Mouse (Mus musculus) heart, adult 2 months (tissue): ENCODE data around the gene Gnb1l.

ENCODE experiments used
- CTCF ChIP-seq: fragments of 200-600 bp; IDR thresholded peaks from 2 replicates; pipeline ENCODE4 v1.8.1; 2022; ENCODE audit warnings: antibody characterized with exemption, mild to moderate bottlenecking, moderate library complexity
- EP300 ChIP-seq: fragments of 200-500 bp; IDR thresholded peaks from 2 replicates; pipeline ENCODE4 v1.6.1; 2011; ENCODE audit warnings: low read depth, low read length, control low read depth; ENCODE audit not compliant: insufficient read depth
- POLR2A ChIP-seq: fragments of 200-500 bp; IDR thresholded peaks from 2 replicates; pipeline ENCODE4 v1.6.1; 2011; ENCODE audit warnings: mild to moderate bottlenecking, low read depth, low read length, control low read depth; ENCODE audit not compliant: insufficient read depth

GRCm38 (mm10) chr16:18513508-18513907 is 15.0 kb downstream of the Gnb1l start:
- TF ChIP-seq EP300, result no peak
- TF ChIP-seq CTCF, result no peak
- TF ChIP-seq POLR2A, result no peak
